Mouse (Mus musculus) testis, adult 2 months (tissue): ENCODE measurements at regions not wholly inside any gene's neighbourhood (a gene's known extent, or its start where the extent isn't known, plus 50 kb on each side); places are given as distances from the start of the nearest gene placed in this dataset.
"Not testable (repeated sequence)": the region's sequence is repeated elsewhere in the genome, so short reads cannot be mapped to it uniquely, and the experiment has no call there.

Source experiments
- H3K27ac ChIP-seq: fragments of 200-500 bp; 2 replicates; pipeline ENCODE4 v1.5.1; 2012; ENCODE audit warnings: low read depth, low read length; ENCODE audit not compliant: control insufficient read depth, insufficient read depth
- H3K27me3 ChIP-seq: fragments of 200-500 bp; 2 replicates; pipeline ENCODE4 v1.6.1; 2012; ENCODE audit warnings: mild to moderate bottlenecking, low read length, moderate library complexity; ENCODE audit not compliant: control insufficient read depth, insufficient read depth
- H3K36me3 ChIP-seq: fragments of 200-500 bp; 2 replicates; pipeline ENCODE4 v1.6.1; 2012; ENCODE audit warnings: mild to moderate bottlenecking, low read length; ENCODE audit not compliant: control insufficient read depth, insufficient read depth
- H3K4me1 ChIP-seq: fragments of 200-500 bp; 2 replicates; pipeline ENCODE4 v1.6.1; 2012; ENCODE audit warnings: low read length; ENCODE audit not compliant: control insufficient read depth, insufficient read depth
- H3K4me3 ChIP-seq: fragments of 200-500 bp; 2 replicates; pipeline ENCODE4 v1.5.1; 2012; ENCODE audit warnings: low read depth, mild to moderate bottlenecking, low read length, moderate library complexity, mixed read lengths; ENCODE audit not compliant: control insufficient read depth
- CTCF ChIP-seq: fragments of 200-500 bp; IDR thresholded peaks from 2 replicates; pipeline ENCODE4 v1.5.1; 2012; ENCODE audit warnings: low read depth, mild to moderate bottlenecking, inconsistent platforms, low read length, moderate library complexity; ENCODE audit not compliant: control insufficient read depth, insufficient read depth, insufficient replicate concordance
- POLR2A ChIP-seq: fragments of 200-500 bp; IDR thresholded peaks from 2 replicates; pipeline ENCODE4 v1.6.1; 2012; ENCODE audit warnings: low read depth, mild to moderate bottlenecking, inconsistent platforms, low read length, moderate library complexity; ENCODE audit not compliant: control insufficient read depth

GRCm38 (mm10) chr17:79977154-79977571, 81.2 kb upstream of the Atl2 start:
- H3K27me3 ChIP-seq, result no peaks in the 10 kb centered on the region
- H3K36me3 ChIP-seq, result no peaks in the 10 kb centered on the region
- no peak for TF ChIP-seq POLR2A
- no peak for TF ChIP-seq CTCF
- H3K27ac ChIP-seq, result no peak overlapping the region
- no peak overlapping the region for H3K4me3 ChIP-seq
- peaks cover 19% of the 10 kb centered on the region for H3K4me1 ChIP-seq

GRCm38 (mm10) chr17:79976518-79977100, 80.7 kb upstream of the Atl2 start:
- H3K4me3 ChIP-seq, result no peak overlapping the region
- no peaks in the 10 kb centered on the region for H3K27me3 ChIP-seq
- no peak for TF ChIP-seq CTCF
- TF ChIP-seq POLR2A, result no peak
- H3K36me3 ChIP-seq, result no peaks in the 10 kb centered on the region
- H3K4me1 ChIP-seq, result peaks cover 16% of the 10 kb centered on the region
- H3K27ac ChIP-seq, result no peak overlapping the region

GRCm38 (mm10) chr17:79975997-79976443, 80.1 kb upstream of the Atl2 start:
- H3K4me1 ChIP-seq, result peaks cover 16% of the 10 kb centered on the region
- H3K27ac ChIP-seq, result no peak overlapping the region
- H3K36me3 ChIP-seq, result no peaks in the 10 kb centered on the region
- TF ChIP-seq POLR2A, result no peak
- no peak for TF ChIP-seq CTCF
- no peaks in the 10 kb centered on the region for H3K27me3 ChIP-seq
- no peak overlapping the region for H3K4me3 ChIP-seq

- H3K4me3 ChIP-seq, H3K27me3 ChIP-seq, H3K27ac ChIP-seq, H3K36me3 ChIP-seq: not testable (repeated sequence)
- peaks cover 12% of the 10 kb centered on the region for H3K4me1 ChIP-seq
These were observed 79.3 kb upstream of the Atl2 start for GRCm38 (mm10) chr17:79975150-79975757.

GRCm38 (mm10) chr17:79971721-79972336, 75.9 kb upstream of the Atl2 start:
- TF ChIP-seq CTCF, result no peak
- no peak for TF ChIP-seq POLR2A
- H3K4me3 ChIP-seq, result peak overlapping the region; percentile 42
- H3K36me3 ChIP-seq, result no peaks in the 10 kb centered on the region
- no peaks in the 10 kb centered on the region for H3K27me3 ChIP-seq
- no peak overlapping the region for H3K27ac ChIP-seq
- H3K4me1 ChIP-seq, result peaks cover 7% of the 10 kb centered on the region

GRCm38 (mm10) chr17:79969500-79969972, 73.6 kb upstream of the Atl2 start:
- TF ChIP-seq POLR2A (no peak), CTCF (no peak)
- H3K4me1 ChIP-seq, result peaks cover 7% of the 10 kb centered on the region
- H3K4me3 ChIP-seq, result no peak overlapping the region
- H3K27ac ChIP-seq, result no peak overlapping the region
- no peaks in the 10 kb centered on the region for H3K27me3 ChIP-seq
- no peaks in the 10 kb centered on the region for H3K36me3 ChIP-seq

GRCm38 (mm10) chr17:79968819-79969218, 72.9 kb upstream of the Atl2 start:
- Histone ChIP-seq H3K27me3 (no peaks in the 10 kb centered on the region), H3K4me3 (no peak overlapping the region), H3K27ac (no peak overlapping the region), H3K36me3 (no peaks in the 10 kb centered on the region), H3K4me1 (peaks cover 7% of the 10 kb centered on the region)
- TF ChIP-seq POLR2A, result no peak
- no peak for TF ChIP-seq CTCF
